Mouse (Mus musculus) spleen, adult 2 months (tissue): ENCODE results near the gene Cldn9. TPM values are rescaled to one million over a fixed set of nuclear protein-coding genes. Genes with fewer than 3 reads are reported as not detected.

Experiments
- DNase-seq, 2 experiments: peaks; one replicate each; pipeline versions ENCODE4 v3.0.0 to v3.0.0-alpha.2; 2012 to 2021; ENCODE audit warnings: low spot score in 2 of 2, low read depth in 1 of 2
- H3K27ac ChIP-seq: fragments of 200-500 bp; 2 replicates; pipeline ENCODE4 v1.5.1; 2012; ENCODE audit warnings: low read length, inconsistent platforms; ENCODE audit not compliant: insufficient read depth
- H3K27me3 ChIP-seq: fragments of 200-500 bp; 2 replicates; pipeline ENCODE4 v1.6.1; 2012; ENCODE audit warnings: mild to moderate bottlenecking, moderate library complexity, low read length, inconsistent platforms; ENCODE audit not compliant: control insufficient read depth, insufficient read depth
- H3K36me3 ChIP-seq: fragments of 200-500 bp; 2 replicates; pipeline ENCODE4 v1.6.1; 2012; ENCODE audit warnings: mild to moderate bottlenecking, low read length, inconsistent platforms; ENCODE audit not compliant: control insufficient read depth, insufficient read depth
- H3K4me1 ChIP-seq: fragments of 200-500 bp; 2 replicates; pipeline ENCODE4 v1.6.1; 2011; ENCODE audit warnings: inconsistent platforms; ENCODE audit not compliant: control insufficient read depth, insufficient read depth, insufficient read length
- H3K4me3 ChIP-seq: fragments of 200-500 bp; 2 replicates; pipeline ENCODE4 v1.5.1; 2011; ENCODE audit warnings: mild to moderate bottlenecking, inconsistent platforms; ENCODE audit not compliant: insufficient read depth, insufficient read length; ENCODE audit errors: extremely low read depth
- CTCF ChIP-seq: fragments of 200-500 bp; IDR thresholded peaks from 2 replicates; pipeline ENCODE4 v1.5.1; 2011; ENCODE audit warnings: mild to moderate bottlenecking, inconsistent platforms; ENCODE audit not compliant: insufficient read depth, insufficient read length, insufficient replicate concordance; ENCODE audit errors: extremely low read depth
- POLR2A ChIP-seq: fragments of 200-500 bp; IDR thresholded peaks from 2 replicates; pipeline ENCODE4 v1.6.1; 2011; ENCODE audit warnings: low read depth, low read length, inconsistent platforms
- WGBS: fragments of 180-500 bp; shearing (Covaris S2); methylation state at CpG from one replicate; pipeline ENCODE4 v1.1.7; 2018; 5-methylcytosine and 5-hydroxymethylcytosine counted together
- polyA plus RNA-seq: library from polyadenylated mRNA; depleted of rRNA; stranded (reverse); fragments of >200 nt; gene quantifications from 2 replicates; pipeline ENCODE4 v1.2.3, GENCODE M21; 2012; rRNA removed

The Cldn9 gene
- polyA plus RNA-seq, 1 experiment: 0.19 TPM

GRCm38 (mm10) chr17:23653324-23653723 is 30.5 kb downstream of the Cldn9 start:
- Histone ChIP-seq H3K36me3 (no peaks in the 10 kb centered on the region), H3K27me3 (no peaks in the 10 kb centered on the region), H3K4me3 (no peak overlapping the region), H3K27ac (no peak overlapping the region), H3K4me1 (no peaks in the 10 kb centered on the region)
- 49% methylated on average over 2 of the region's 2 CpGs for WGBS
- TF ChIP-seq CTCF (no peak), POLR2A (no peak)
- no peak for DNase-seq

DNA sequence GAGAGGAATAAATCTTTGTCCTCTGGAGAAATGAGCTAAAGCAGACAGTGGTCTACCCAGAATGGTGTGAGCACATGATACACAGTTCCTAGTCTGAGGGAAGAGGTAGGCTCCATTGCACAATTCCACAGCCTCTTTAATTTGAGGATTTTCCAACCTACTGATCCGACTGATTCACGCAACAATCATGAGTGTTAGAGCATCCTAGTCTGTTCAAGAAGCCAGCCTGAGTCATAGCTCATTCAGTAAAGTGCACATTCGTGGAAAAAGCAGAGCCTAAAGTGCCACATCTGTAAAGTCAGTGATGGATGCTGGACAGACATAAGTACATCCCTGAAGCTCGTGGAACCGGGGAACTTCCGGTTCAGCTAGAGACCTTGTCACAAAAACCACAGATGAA is 32.5 kb downstream of the Cldn9 start:
- Histone ChIP-seq H3K4me1 (peaks cover 2% of the 10 kb centered on the region; the same call in 1 of the 2 replicates), H3K27me3 (no peaks in the 10 kb centered on the region), H3K36me3 (no peaks in the 10 kb centered on the region), H3K4me3 (no peak overlapping the region), H3K27ac (no peak overlapping the region)
- no peak for DNase-seq
- no peak for TF ChIP-seq CTCF
- 58% methylated on average over 6 of the region's 6 CpGs for WGBS

GRCm38 (mm10) chr17:23645894-23646293 is 37.9 kb downstream of the Cldn9 start:
- Histone ChIP-seq H3K36me3 (no peaks in the 10 kb centered on the region), H3K4me3 (no peak overlapping the region)
- WGBS: 75% methylated on average over 10 of the region's 10 CpGs

GRCm38 (mm10) chr17:23644613-23645495 is 39.0 kb downstream of the Cldn9 start, which contains the start of gene Mmp25:
Gene Mmp25, minus strand, starts transcription at chr17:23645277.
- DNase-seq: no peak
- no peak for TF ChIP-seq CTCF
- no peak for TF ChIP-seq POLR2A
- Histone ChIP-seq H3K36me3 (no peaks in the 10 kb centered on the region), H3K27me3 (peaks cover 11% of the 10 kb centered on the region; the same call in 1 of the 2 replicates), H3K4me1 (peaks cover 5% of the 10 kb centered on the region; the same call in 1 of the 2 replicates), H3K4me3 (peak within 1 kb of the TSS; percentile 37), H3K27ac (no peak within 1 kb of the TSS)
- WGBS: 4% methylated on average over 58 of the region's 58 CpGs

More at GRCm38 (mm10) chr17:23645894-23646293, 37.9 kb downstream of the Cldn9 start:
- DNase-seq: no peak
- Histone ChIP-seq H3K4me1 (peaks cover 5% of the 10 kb centered on the region; the same call in 1 of the 2 replicates), H3K27me3 (peaks cover 11% of the 10 kb centered on the region; the same call in 1 of the 2 replicates), H3K27ac (no peak overlapping the region)
- TF ChIP-seq POLR2A (no peak), CTCF (no peak)

Other genes starting within 250 kb of the Cldn9 start
- not detected in 2 replicates for gene Vmn2r117, start 204.3 kb downstream of the Cldn9 start, polyA plus RNA-seq
- 11.8 and 17.2 TPM in 2 replicates for gene Zfp213, start 119.8 kb downstream of the Cldn9 start, polyA plus RNA-seq
- gene Zfp13, start 84.5 kb downstream of the Cldn9 start, polyA plus RNA-seq: 2.9 and 3.4 TPM in 2 replicates
- 0.06 TPM in 1 of 2 replicates, not detected in the other for gene Zscan10, start 83.2 kb downstream of the Cldn9 start, polyA plus RNA-seq
- 1.3 and 2.0 TPM in 2 replicates for gene Mmp25, start 38.7 kb downstream of the Cldn9 start, polyA plus RNA-seq
- 0.16 and 0.25 TPM in 2 replicates for gene Bicdl2, start 23.5 kb downstream of the Cldn9 start, polyA plus RNA-seq
- gene Hcfc1r1, start 10.4 kb downstream of the Cldn9 start, polyA plus RNA-seq: 75.0 and 90.8 TPM in 2 replicates
- 24.8 and 31.1 TPM in 2 replicates for gene Thoc6, start 10.1 kb downstream of the Cldn9 start, polyA plus RNA-seq
- 3.8 and 4.9 TPM in 2 replicates for gene Tnfrsf12a, start 6.6 kb downstream of the Cldn9 start, polyA plus RNA-seq
- gene Cldn6, start 4.8 kb downstream of the Cldn9 start, polyA plus RNA-seq: 0.18 and 0.32 TPM in 2 replicates
- not detected in 2 replicates for gene 1520401A03Rik, start 38.8 kb upstream of the Cldn9 start, polyA plus RNA-seq
- 48.3 and 74.8 TPM in 2 replicates for gene Pkmyt1, start 42.3 kb upstream of the Cldn9 start, polyA plus RNA-seq
- 13.8 and 22.0 TPM in 2 replicates for gene Paqr4, start 56.8 kb upstream of the Cldn9 start, polyA plus RNA-seq
- gene Kremen2, start 61.8 kb upstream of the Cldn9 start, polyA plus RNA-seq: 0.65 and 0.92 TPM in 2 replicates
- gene Flywch1, start 87.6 kb upstream of the Cldn9 start, polyA plus RNA-seq: 17.4 and 21.2 TPM in 2 replicates
- 1.4 and 1.5 TPM in 2 replicates for gene Flywch2, start 102.1 kb upstream of the Cldn9 start, polyA plus RNA-seq
- gene Srrm2, start 106.5 kb upstream of the Cldn9 start, polyA plus RNA-seq: 601 and 671 TPM in 2 replicates
- gene Elob, start 145.1 kb upstream of the Cldn9 start, polyA plus RNA-seq: 237 and 329 TPM in 2 replicates
- gene Prss33, start 152.0 kb upstream of the Cldn9 start, polyA plus RNA-seq: 0.08 and 0.09 TPM in 2 replicates
- 0.14 TPM in 1 of 2 replicates, not detected in the other for gene Prss32, start 159.8 kb upstream of the Cldn9 start, polyA plus RNA-seq
- gene Prss41, start 160.1 kb upstream of the Cldn9 start, polyA plus RNA-seq: 0.18 and 0.32 TPM in 2 replicates
- gene Prss21, start 184.0 kb upstream of the Cldn9 start, polyA plus RNA-seq: not detected in 2 replicates
- not detected in 2 replicates for gene Dcpp1, start 196.8 kb upstream of the Cldn9 start, polyA plus RNA-seq
- not detected in 2 replicates for gene Dcpp2, start 196.9 kb upstream of the Cldn9 start, polyA plus RNA-seq
- gene Dcpp3, start 233.4 kb upstream of the Cldn9 start, polyA plus RNA-seq: not detected in 2 replicates